Mouse (Mus musculus): ENCODE results near the gene Tnfsf18.
A peak's percentile ranks its signal among the peaks of the same experiment; 100 is the strongest.

The Tnfsf18 gene

GRCm38 (mm10) chr1:161494343-161494742 lies at the start of gene Tnfsf18:
Gene Tnfsf18 (plus strand): TSS chr1:161494655.
- DNase-seq (ENCODE audit: low spot score), result peak; percentile 61

GRCm38 (mm10) chr1:161444858-161445257 lies 49.6 kb upstream of the Tnfsf18 start:
- DNase-seq (ENCODE audit: low spot score), result peak; percentile 48

- DNase-seq (ENCODE audit: low spot score), result peak; percentile 61
These were observed 42.7 kb upstream of the Tnfsf18 start for GRCm38 (mm10) chr1:161451683-161452245.

GRCm38 (mm10) chr1:161452250-161452649 lies 42.2 kb upstream of the Tnfsf18 start:
- DNase-seq (ENCODE audit: low spot score), result no peak

GRCm38 (mm10) chr1:161463388-161464085 lies 30.9 kb upstream of the Tnfsf18 start:
- peak; percentile 56 for DNase-seq (ENCODE audit: low spot score)

- DNase-seq (ENCODE audit: low spot score), result no peak
These were observed 17.2 kb upstream of the Tnfsf18 start for GRCm38 (mm10) chr1:161477221-161477620.

- DNase-seq (ENCODE audit: low spot score), result no peak
These were observed 14.6 kb upstream of the Tnfsf18 start for GRCm38 (mm10) chr1:161479854-161480253.

- peak; percentile 39 for DNase-seq (ENCODE audit: low spot score)
These were observed 12.2 kb upstream of the Tnfsf18 start for GRCm38 (mm10) chr1:161482211-161482610.

- DNase-seq (ENCODE audit: low spot score), result no peak
These were observed 7.4 kb upstream of the Tnfsf18 start for GRCm38 (mm10) chr1:161487069-161487468.

GRCm38 (mm10) chr1:161491766-161492165 lies 2.7 kb upstream of the Tnfsf18 start:
- no peak for DNase-seq (ENCODE audit: low spot score)

GRCm38 (mm10) chr1:161496866-161497645 lies 2.6 kb downstream of the Tnfsf18 start:
- DNase-seq (ENCODE audit: low spot score), result no peak

- DNase-seq (ENCODE audit: low spot score), result no peak
These were observed 5.8 kb downstream of the Tnfsf18 start for GRCm38 (mm10) chr1:161500114-161500810.

GRCm38 (mm10) chr1:161500811-161501146 lies 6.3 kb downstream of the Tnfsf18 start:
- no peak for DNase-seq (ENCODE audit: low spot score)

GRCm38 (mm10) chr1:161506317-161506716 lies 11.9 kb downstream of the Tnfsf18 start:
- no peak for DNase-seq (ENCODE audit: low spot score)

GRCm38 (mm10) chr1:161507623-161508047 lies 13.2 kb downstream of the Tnfsf18 start:
- peak; percentile 46 for DNase-seq (ENCODE audit: low spot score)

GRCm38 (mm10) chr1:161517355-161517754 lies 22.9 kb downstream of the Tnfsf18 start:
- no peak for DNase-seq (ENCODE audit: low spot score)

- DNase-seq (ENCODE audit: low spot score), result no peak
These were observed 25.8 kb downstream of the Tnfsf18 start for GRCm38 (mm10) chr1:161520223-161520622.

- no peak for DNase-seq (ENCODE audit: low spot score)
These were observed 33.7 kb downstream of the Tnfsf18 start for GRCm38 (mm10) chr1:161528173-161528572.

GRCm38 (mm10) chr1:161550596-161551095 lies 56.2 kb downstream of the Tnfsf18 start:
- peak; percentile 19 for DNase-seq (ENCODE audit: low spot score)

- no peak for DNase-seq (ENCODE audit: low spot score)
These were observed 57.6 kb downstream of the Tnfsf18 start for GRCm38 (mm10) chr1:161552098-161552497.
